In genomic region chr12:87002815-87003214, GRCm38 (mm10) we compare ENCODE assay signal across 32 mouse cellular contexts. TPM values are rescaled to one million over a fixed set of nuclear protein-coding genes. Genes with fewer than 3 reads are reported as not detected.
"Had no signal": no experiment of that assay in that cellular context is flagged by ENCODE, and none has a peak within 500 bp of the region (broad histone marks: within the 10 kb centered on the region; RNA-seq: fewer than 3 reads in every experiment).

No protein-coding gene starts in this region.

- H3K27ac ChIP-seq: gastrocnemius, adult 2 months; heart, adult 2 months; heart, embryonic 13.5 days; heart, embryonic 15.5 days; hindbrain, embryonic 13.5 days; hindbrain, embryonic 15.5 days; hindbrain, postnatal 0 days; kidney, embryonic 15.5 days; kidney, postnatal 0 days; limb, embryonic 13.5 days; limb, embryonic 15.5 days; liver, embryonic 12.5 days; liver, embryonic 14.5 days had no signal

- H3K9ac ChIP-seq: heart, embryonic 13.5 days; heart, embryonic 15.5 days; hindbrain, embryonic 13.5 days; hindbrain, embryonic 15.5 days; kidney, embryonic 15.5 days; limb, embryonic 13.5 days; limb, embryonic 15.5 days; liver, embryonic 12.5 days; liver, embryonic 14.5 days had no signal

- DNase-seq: gastrocnemius, adult 2 months; gastrocnemius, postnatal 10 days; gastrocnemius, postnatal 36 days; heart, adult 2 months; heart, postnatal 14 days; heart, postnatal 36 days; kidney, adult 11 months; kidney, adult 2 months; kidney, adult 9 months; kidney, postnatal 14 days; kidney, postnatal 36 days; layer of hippocampus, adult 9-11 months; layer of hippocampus, postnatal 36 days; left cerebral cortex, postnatal 4 days had no signal

- H3K4me3 ChIP-seq: gastrocnemius, adult 2 months; heart, adult 2 months; heart, embryonic 13.5 days; heart, embryonic 15.5 days; hindbrain, embryonic 13.5 days; hindbrain, embryonic 15.5 days; kidney, embryonic 15.5 days; limb, embryonic 13.5 days; limb, embryonic 15.5 days; liver, embryonic 12.5 days had no signal

- H3K4me1 ChIP-seq: kidney, embryonic 15.5 days; limb, embryonic 13.5 days; limb, embryonic 15.5 days; liver, embryonic 12.5 days had no signal

- H3K36me3 ChIP-seq: heart, embryonic 13.5 days; heart, embryonic 15.5 days; hindbrain, embryonic 13.5 days; hindbrain, embryonic 15.5 days; kidney, embryonic 15.5 days; limb, embryonic 13.5 days; limb, embryonic 15.5 days; liver, embryonic 12.5 days had no signal

- ATAC-seq: intestine, embryonic 16.5 days; liver, embryonic 12.5 days had no signal

- H3K27me3 ChIP-seq: hindbrain, embryonic 13.5 days; hindbrain, embryonic 15.5 days; kidney, embryonic 15.5 days had no signal

- H3K9me3 ChIP-seq: heart, embryonic 13.5 days; heart, embryonic 15.5 days; hindbrain, embryonic 13.5 days; hindbrain, embryonic 15.5 days; kidney, embryonic 15.5 days; limb, embryonic 13.5 days; limb, embryonic 15.5 days; liver, embryonic 12.5 days had no signal

- H3K4me2 ChIP-seq: heart, embryonic 11.5 days; heart, embryonic 13.5 days; heart, embryonic 15.5 days; hindbrain, embryonic 13.5 days; hindbrain, embryonic 15.5 days; kidney, embryonic 15.5 days; limb, embryonic 13.5 days; limb, embryonic 15.5 days; liver, embryonic 12.5 days had no signal

RNA-seq across cellular contexts. Expression of gene Zdhhc22, which starts 12.6 kb away (rescaled TPM):
- polyA plus RNA-seq: gonadal fat pad, adult 2 months; heart, adult 2 months; heart, embryonic 11.5 days; heart, embryonic 15.5 days; heart, postnatal 0 days; large intestine, adult 2 months; limb, embryonic 13.5 days; limb, embryonic 15.5 days; liver, adult 2 months; liver, embryonic 12.5 days; liver, embryonic 14.5 days had no signal

RNA-seq across cellular contexts. Expression of gene Tmem63c, which starts 18.3 kb away (rescaled TPM):
- polyA plus RNA-seq: heart, embryonic 11.5 days; heart, embryonic 13.5 days; heart, postnatal 0 days; limb, embryonic 11.5 days; limb, embryonic 15.5 days; liver, adult 2 months; liver, embryonic 12.5 days; liver, embryonic 14.5 days had no signal
